Mouse (Mus musculus): ENCODE data around the gene Tcl1b4. TPM values are rescaled to one million over a fixed set of nuclear protein-coding genes. Genes with fewer than 3 reads are reported as not detected.

Gene Tcl1b4
- total RNA-seq, 2 experiments from 2014 or later = not detected

DNA sequence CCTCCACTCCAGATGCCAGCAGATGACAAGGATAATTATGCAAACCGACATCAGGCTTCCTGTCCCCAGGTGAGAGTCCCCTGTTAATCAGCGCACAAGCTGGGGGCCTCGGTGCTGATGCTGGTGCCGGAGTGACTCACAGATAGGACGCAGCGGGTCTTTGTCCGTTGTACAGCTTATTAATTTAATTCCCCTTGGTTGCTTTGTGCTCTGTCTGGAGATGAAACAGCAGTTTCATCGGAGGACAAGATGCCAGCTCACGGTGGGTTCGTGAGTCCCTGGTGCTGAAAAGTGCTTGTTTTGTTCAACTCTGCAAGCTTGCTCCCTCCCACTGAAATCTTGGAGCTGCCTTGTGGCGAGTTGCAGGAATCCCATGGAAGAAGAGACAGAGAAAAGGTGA lies 32.6 kb downstream of the Tcl1b4 start:
- DNase-seq = no peak
- intact Hi-C loops (cut with DNase I; ENCODE audit: low total_unique reads) = no loop called here

DNA sequence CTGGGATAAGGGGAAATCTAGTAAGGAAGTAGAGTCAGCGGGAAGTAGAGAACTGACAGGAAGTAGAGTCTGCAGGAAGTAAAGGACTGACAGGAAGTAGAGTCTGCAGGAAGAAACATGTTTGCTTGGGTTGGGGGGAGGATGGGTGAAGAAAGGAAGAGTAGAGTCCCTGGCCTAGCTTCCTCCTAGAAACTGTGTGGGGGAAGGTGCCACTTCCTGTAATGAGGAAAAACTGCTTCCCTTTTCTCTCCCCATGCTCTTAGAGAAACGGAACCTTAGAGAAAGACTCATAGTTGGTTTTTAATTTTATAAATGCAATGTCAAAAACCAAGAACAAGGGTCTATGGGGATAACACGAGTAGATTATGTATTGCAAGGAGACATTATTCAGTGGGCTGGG lies 33.3 kb downstream of the Tcl1b4 start:
- intact Hi-C loops (cut with DNase I; ENCODE audit: low total_unique reads) = no loop called here

DNA sequence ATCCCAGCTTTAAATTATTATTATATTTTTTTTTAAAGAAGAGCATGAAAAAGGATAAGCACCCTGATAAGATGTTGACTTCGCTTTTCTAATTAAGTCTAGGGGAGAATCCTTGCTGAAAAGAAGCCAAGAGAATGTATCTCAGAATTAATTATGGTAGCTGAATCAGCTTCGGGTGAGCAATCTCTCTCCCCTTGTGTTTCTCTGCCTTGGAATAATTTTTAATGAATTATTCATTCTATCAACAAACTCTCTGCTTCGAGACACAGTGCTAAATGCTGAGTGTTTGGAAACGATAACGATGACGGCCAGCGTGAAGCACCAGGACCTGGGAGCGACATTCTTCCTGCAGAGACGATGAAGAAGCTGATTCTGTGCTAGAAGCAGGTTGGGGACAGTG lies 37.3 kb downstream of the Tcl1b4 start:
- intact Hi-C loops (cut with DNase I; ENCODE audit: low total_unique reads) = no loop called here
- no peak for DNase-seq

More for the DNA sequence above, 33.3 kb downstream of the Tcl1b4 start:
- DNase-seq = no peak

DNA sequence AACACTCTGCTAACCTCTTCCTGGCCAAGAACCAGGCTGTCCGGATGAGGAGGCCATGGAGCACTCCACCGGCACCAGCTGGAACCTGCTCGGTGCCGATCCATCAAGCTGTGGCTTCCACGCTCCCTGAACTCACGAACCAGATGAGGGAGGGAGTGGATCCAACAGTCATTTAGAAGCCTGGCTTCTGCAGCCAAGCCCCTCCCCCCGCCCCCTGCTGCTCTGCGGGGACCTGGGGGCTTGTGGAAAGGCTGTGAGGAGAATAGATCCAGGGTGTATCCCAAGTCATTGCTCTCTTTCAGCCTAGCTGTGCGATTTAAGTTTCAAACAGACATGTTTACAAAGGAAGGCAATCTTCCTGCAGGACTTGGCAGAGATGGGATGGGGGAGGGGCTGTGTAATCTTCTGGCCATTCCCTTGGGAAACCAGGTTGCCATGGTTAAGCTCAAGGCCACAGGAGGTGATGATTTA lies 47.0 kb downstream of the Tcl1b4 start:
- intact Hi-C loops (cut with DNase I; ENCODE audit: low total_unique reads) = no loop called here
- DNase-seq = no peak

DNA sequence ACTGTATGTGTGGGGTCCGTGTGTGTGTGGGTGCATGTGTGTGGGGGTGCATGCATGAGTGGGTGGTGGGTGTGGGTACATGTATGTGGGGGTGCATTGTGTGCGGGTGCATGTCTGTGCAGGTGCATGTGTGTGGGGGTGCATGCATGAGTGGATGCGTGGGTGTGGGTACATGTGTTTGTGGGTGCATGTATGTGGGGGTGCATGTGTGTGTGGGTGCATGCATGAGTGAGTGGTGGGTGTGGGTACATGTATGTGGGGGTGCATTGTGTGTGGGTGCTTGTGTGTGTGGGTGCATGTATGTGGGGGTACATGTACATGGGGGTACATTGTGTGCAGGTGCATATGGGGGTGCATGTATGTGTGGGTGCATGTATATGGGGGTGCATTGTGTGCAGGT lies 52.0 kb downstream of the Tcl1b4 start:
- intact Hi-C loops (cut with DNase I; ENCODE audit: low total_unique reads) = no loop called here
- no peak for DNase-seq

Other genes starting within 250 kb of the Tcl1b4 start
- 1 to 10 TPM; 5.7 TPM for gene Syne3, start 192.1 kb upstream of the Tcl1b4 start, total RNA-seq (2021)
- gene Glrx5, start 169.3 kb upstream of the Tcl1b4 start, total RNA-seq (2021) = 10 to 100 TPM; 66.0 to 67.1 TPM
- not detected for gene Tcl1b2, start 55.9 kb upstream of the Tcl1b4 start, total RNA-seq (2021)
- gene Tcl1b1, start 42.3 kb upstream of the Tcl1b4 start, total RNA-seq (2021) = not detected
- not detected for gene Tcl1b5, start 25.6 kb upstream of the Tcl1b4 start, total RNA-seq (2021)
- gene Tcl1b3, start 10.9 kb upstream of the Tcl1b4 start, total RNA-seq (2021) = not detected
- not detected for gene Tcl1, start 20.8 kb downstream of the Tcl1b4 start, total RNA-seq (2021)
- not detected for gene Tunar, start 131.9 kb downstream of the Tcl1b4 start, total RNA-seq (2021)

All from gastrocnemius, postnatal 14 days (tissue).